Mouse (Mus musculus) MEL (cell line): ENCODE results near the gene Emc1. TPM values are rescaled to one million over a fixed set of nuclear protein-coding genes. Genes with fewer than 3 reads are reported as not detected.

Experiments
- DNase-seq: peaks from one replicate; pipeline ENCODE4 v3.0.0; 2011; ENCODE audit warnings: low read depth, low spot score
- H3K27ac ChIP-seq: 2 replicates; pipeline ENCODE4 v1.5.1; 2012; ENCODE audit warnings: low read depth, mild to moderate bottlenecking, control low read depth, low read length, moderate library complexity; ENCODE audit not compliant: control insufficient read depth
- H3K27me3 ChIP-seq, 2 experiments: fragments of 150-350 bp in 1 of 2; sonication (generic) in 1 of 2; 2 replicates each; pipeline ENCODE4 v1.6.1; 2012; ENCODE audit warnings: low read length in 2 of 2, mild to moderate bottlenecking in 2 of 2, improper control_type of control experiment in 1 of 2, moderate library complexity in 1 of 2; ENCODE audit not compliant: insufficient read depth in 2 of 2, control insufficient read depth in 1 of 2
- H3K36me3 ChIP-seq, 2 experiments: 2 replicates each; pipeline ENCODE4 v1.6.1; 2012 to 2014; ENCODE audit warnings: low read length in 2 of 2, improper control_type of control experiment in 1 of 2, inconsistent platforms in 1 of 2, mild to moderate bottlenecking in 1 of 2; ENCODE audit not compliant: insufficient read depth in 2 of 2, control insufficient read depth in 1 of 2
- H3K4me1 ChIP-seq, 2 experiments: fragments of 150-350 bp in 1 of 2; sonication (generic) in 1 of 2; 2 replicates each; pipeline ENCODE4 v1.6.1; 2012; ENCODE audit warnings: low read length in 2 of 2, improper control_type of control experiment in 1 of 2, mild to moderate bottlenecking in 1 of 2; ENCODE audit not compliant: insufficient read depth in 2 of 2, control insufficient read depth in 1 of 2
- H3K4me3 ChIP-seq, 2 experiments: fragments of 150-350 bp in 1 of 2; sonication (generic) in 1 of 2; 2 replicates each; pipeline ENCODE4 v1.5.1; 2012; ENCODE audit warnings: low read depth in 2 of 2, low read length in 2 of 2, mild to moderate bottlenecking in 2 of 2, moderate library complexity in 2 of 2, control low read depth in 1 of 2, improper control_type of control experiment in 1 of 2; ENCODE audit not compliant: control insufficient read depth in 1 of 2, insufficient read depth in 1 of 2
- H3K79me2 ChIP-seq: 2 replicates; pipeline ENCODE4 v1.6.1; 2012; ENCODE audit warnings: mild to moderate bottlenecking, low read length, moderate library complexity; ENCODE audit not compliant: control insufficient read depth, poor library complexity, insufficient read depth
- H3K9ac ChIP-seq: 2 replicates; pipeline ENCODE4 v1.6.1; 2012; ENCODE audit warnings: low read depth, mild to moderate bottlenecking, control low read depth, low read length, moderate library complexity; ENCODE audit not compliant: control insufficient read depth, poor library complexity, severe bottlenecking
- H3K9me3 ChIP-seq: fragments of 150-350 bp; sonication (generic); replicated peaks from 2 replicates; pipeline ENCODE4 v1.6.1; 2012; ENCODE audit warnings: mild to moderate bottlenecking, low read length, improper control_type of control experiment, moderate library complexity; ENCODE audit not compliant: insufficient read depth
- CHD1 ChIP-seq: IDR thresholded peaks from 2 replicates; pipeline ENCODE4 v1.6.1; 2012; ENCODE audit warnings: low read depth, mild to moderate bottlenecking, inconsistent platforms, low read length, improper control_type of control experiment
- ELF1 ChIP-seq: IDR thresholded peaks from 2 replicates; pipeline ENCODE4 v1.6.1; 2014; ENCODE audit warnings: low read depth, mild to moderate bottlenecking, inconsistent platforms, low read length, improper control_type of control experiment, moderate library complexity
- JUND ChIP-seq: IDR thresholded peaks from 2 replicates; pipeline ENCODE4 v1.6.1; 2011; ENCODE audit warnings: low read depth, mild to moderate bottlenecking, improper control_type of control experiment, low read length
- KAT2A ChIP-seq: conservative IDR thresholded peaks from 2 replicates; pipeline ENCODE4 v1.6.1; 2012; ENCODE audit warnings: low read depth, low read length, improper control_type of control experiment, inconsistent platforms
- MAZ ChIP-seq: IDR thresholded peaks from 2 replicates; pipeline ENCODE4 v1.6.1; 2012; ENCODE audit warnings: low read depth, mild to moderate bottlenecking, inconsistent platforms, low read length, improper control_type of control experiment
- MEF2A ChIP-seq: IDR thresholded peaks from 2 replicates; pipeline ENCODE4 v1.6.1; 2014; ENCODE audit warnings: low read depth, mild to moderate bottlenecking, inconsistent platforms, low read length, improper control_type of control experiment; ENCODE audit not compliant: poor library complexity, insufficient replicate concordance, severe bottlenecking; ENCODE audit errors: extremely low read depth
- MYB ChIP-seq: IDR thresholded peaks from 2 replicates; pipeline ENCODE4 v1.6.1; 2011; ENCODE audit warnings: mild to moderate bottlenecking, low read depth, low read length, improper control_type of control experiment
- MYC ChIP-seq: IDR thresholded peaks from 2 replicates; pipeline ENCODE4 v1.6.1; 2011; ENCODE audit warnings: low read depth, mild to moderate bottlenecking, low read length, improper control_type of control experiment, moderate library complexity
- NELFE ChIP-seq: IDR thresholded peaks from 2 replicates; pipeline ENCODE4 v1.6.1; 2011; ENCODE audit warnings: low read depth, low read length, improper control_type of control experiment
- POLR2AphosphoS2 ChIP-seq: IDR thresholded peaks from 2 replicates; pipeline ENCODE4 v1.6.1; 2011; ENCODE audit warnings: low read length, improper control_type of control experiment
- TAL1 ChIP-seq: IDR thresholded peaks from 2 replicates; pipeline ENCODE4 v1.6.1; 2012; ENCODE audit warnings: mild to moderate bottlenecking, inconsistent platforms, low read length, moderate library complexity, mixed read lengths
- TCF12 ChIP-seq: IDR thresholded peaks from 2 replicates; pipeline ENCODE4 v1.6.1; 2014; ENCODE audit warnings: low read depth, mild to moderate bottlenecking, inconsistent platforms, low read length, improper control_type of control experiment, moderate library complexity
- UBTF ChIP-seq: IDR thresholded peaks from 2 replicates; pipeline ENCODE4 v1.6.1; 2012; ENCODE audit warnings: low read depth, mild to moderate bottlenecking, inconsistent platforms, low read length, improper control_type of control experiment, moderate library complexity, borderline replicate concordance; ENCODE audit not compliant: insufficient read depth
- USF2 ChIP-seq, 2 experiments: IDR thresholded peaks; 2 replicates each; pipeline ENCODE4 v1.6.1; 2011 to 2012; ENCODE audit warnings: improper control_type of control experiment in 2 of 2, low read length in 2 of 2, borderline replicate concordance in 1 of 2, inconsistent platforms in 1 of 2, low read depth in 1 of 2, mild to moderate bottlenecking in 1 of 2; ENCODE audit not compliant: insufficient read depth in 1 of 2
- ZKSCAN1 ChIP-seq: IDR thresholded peaks from 2 replicates; pipeline ENCODE4 v1.6.1; 2012; ENCODE audit warnings: low read depth, mild to moderate bottlenecking, inconsistent platforms, low read length, improper control_type of control experiment, moderate library complexity
- polyA plus RNA-seq, 2 experiments: library from polyadenylated mRNA; stranded (reverse) in 1 of 2; unstranded in 1 of 2; fragments of >175 nt in 1 of 2; fragments of >200 nt in 1 of 2; gene quantifications; 2 replicates each; pipeline versions ENCODE4 v1.2.1 to v1.2.4; 2012; ENCODE audit warnings: low replicate concordance in 2 of 2, low read depth in 1 of 2; ENCODE audit not compliant: insufficient read length in 2 of 2, insufficient read depth in 1 of 2, missing spikeins in 1 of 2
- total RNA-seq: library from RNA; depleted of rRNA; stranded (reverse); fragments of 300-350 nt; gene quantifications from 2 replicates; pipeline ENCODE4 v1.2.3, GENCODE M21; 2012

Gene Emc1
- total and polyA plus RNA-seq, 3 experiments = 17.3 to 50.4 TPM; not detected in 1

GRCm38 (mm10) chr4:139338145-139338544 is 14.2 kb upstream of the Emc1 start:
- no peak for DNase-seq
- no peak overlapping the region for H3K27ac ChIP-seq
- H3K4me1 ChIP-seq = peaks cover 0 to 8% of the 10 kb centered on the region in 2 experiments; a peak in 1 of 4 replicates
- no peaks in the 10 kb centered on the region for H3K79me2 ChIP-seq
- no peaks in the 10 kb centered on the region for H3K27me3 ChIP-seq
- no peak overlapping the region for H3K4me3 ChIP-seq
- H3K9me3 ChIP-seq = no peaks in the 10 kb centered on the region
- no peak overlapping the region for H3K9ac ChIP-seq
- TF ChIP-seq UBTF (peak; percentile 98; the same call in 1 of the 2 replicates), NELFE (no peak)
- peaks cover 0 to 7% of the 10 kb centered on the region in 2 experiments; a peak in 2 of 4 replicates for H3K36me3 ChIP-seq

DNA sequence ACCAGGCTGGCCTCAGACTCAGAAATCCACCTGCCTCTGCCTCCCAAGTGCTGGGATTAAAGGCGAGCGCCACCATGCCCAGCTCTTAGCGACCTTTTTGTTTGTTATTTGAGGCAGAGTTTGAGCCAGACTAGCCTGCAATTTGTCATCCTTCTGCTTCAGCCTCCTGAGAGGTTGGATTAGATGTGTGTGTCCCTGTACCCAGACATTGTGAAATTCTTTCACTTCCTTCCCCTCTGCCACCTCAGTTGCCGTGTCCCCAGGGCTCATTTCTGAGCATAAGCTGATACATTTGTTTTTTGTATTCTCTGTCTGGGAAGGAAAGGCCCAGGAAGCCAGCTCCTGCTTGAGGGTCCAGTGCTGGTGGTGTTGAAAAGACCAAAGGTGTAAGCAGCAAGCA is 11.6 kb upstream of the Emc1 start:
- H3K9ac ChIP-seq = no peak overlapping the region
- H3K27me3 ChIP-seq = no peaks in the 10 kb centered on the region
- H3K4me1 ChIP-seq = peaks cover 0 to 3% of the 10 kb centered on the region in 2 experiments; a peak in 1 of 4 replicates
- no peak overlapping the region for H3K27ac ChIP-seq
- H3K36me3 ChIP-seq = no peaks in the 10 kb centered on the region
- no peaks in the 10 kb centered on the region for H3K9me3 ChIP-seq
- no peak for TF ChIP-seq MAZ
- TF ChIP-seq UBTF = no peak
- no peak for TF ChIP-seq ELF1
- no peak for TF ChIP-seq MYC
- no peak for TF ChIP-seq JUND
- no peak for TF ChIP-seq USF2 (IDR thresholded peaks at IDR 0.05; ENCODE audit: borderline replicate concordance in 1 of 2, insufficient read depth in 1 of 2, low read depth in 1 of 2, low read length in 2 of 2)
- no peak for TF ChIP-seq TAL1
- TF ChIP-seq POLR2AphosphoS2 = no peak
- no peak for TF ChIP-seq KAT2A
- no peak for TF ChIP-seq CHD1
- TF ChIP-seq ZKSCAN1 = no peak
- TF ChIP-seq MYB = no peak
- no peak for TF ChIP-seq TCF12
- no peak for TF ChIP-seq MEF2A
- DNase-seq = no peak
- no peaks in the 10 kb centered on the region for H3K79me2 ChIP-seq
- H3K4me3 ChIP-seq = no peak overlapping the region
